Comparison of ENCODE assay signal across 31 mouse cellular contexts in genomic region chr2:169854491-169854890, GRCm38 (mm10).
"Had no signal": no experiment of that assay in that cellular context is flagged by ENCODE, and none has a peak within 500 bp of the region (broad histone marks: within the 10 kb centered on the region; RNA-seq: fewer than 3 reads in every experiment).

No protein-coding gene starts in this region.

- DNase-seq: left cerebral cortex, postnatal 4 days; liver; liver, embryonic 13.5 days; liver, postnatal 0 days; lung, adult 18-20 months; lung, adult 2 months; lung, embryonic 14.5 days; lung, postnatal 10 days; lung, postnatal 14 days; lung, postnatal 36 days; lung, postnatal 4 days; midbrain, embryonic 14.5 days had no signal

- H3K4me3 ChIP-seq: limb, embryonic 10.5 days; limb, embryonic 12.5 days; limb, embryonic 13.5 days; limb, embryonic 15.5 days; liver, embryonic 12.5 days; liver, embryonic 13.5 days; liver, embryonic 15.5 days; lung, embryonic 15.5 days; megakaryocyte, embryonic 14.5 days; midbrain, embryonic 10.5 days; midbrain, embryonic 12.5 days; midbrain, embryonic 13.5 days; midbrain, embryonic 15.5 days; myocyte had no signal

- ATAC-seq: liver, embryonic 12.5 days; liver, postnatal 0 days; lung, postnatal 0 days; midbrain, embryonic 13.5 days; midbrain, embryonic 15.5 days; midbrain, embryonic 16.5 days had no signal

- H3K4me2 ChIP-seq: limb, embryonic 12.5 days; limb, embryonic 13.5 days; limb, embryonic 15.5 days; liver, embryonic 11.5 days; liver, embryonic 12.5 days; liver, embryonic 13.5 days; liver, embryonic 15.5 days; lung, embryonic 14.5 days; lung, embryonic 15.5 days; midbrain, embryonic 11.5 days; midbrain, embryonic 12.5 days; midbrain, embryonic 13.5 days; midbrain, embryonic 15.5 days had no signal

- H3K4me1 ChIP-seq: liver, embryonic 12.5 days; liver, embryonic 13.5 days; liver, embryonic 15.5 days; megakaryocyte, embryonic 14.5 days had no signal

- H3K9ac ChIP-seq: limb, embryonic 12.5 days; limb, embryonic 13.5 days; limb, embryonic 15.5 days; liver, embryonic 12.5 days; liver, embryonic 13.5 days; liver, embryonic 14.5 days; liver, embryonic 15.5 days; liver, postnatal 0 days; lung, embryonic 14.5 days; lung, embryonic 15.5 days; midbrain, embryonic 12.5 days; midbrain, embryonic 13.5 days; midbrain, embryonic 15.5 days had no signal

- H3K9me3 ChIP-seq: limb, embryonic 10.5 days; limb, embryonic 15.5 days; lung, embryonic 15.5 days; midbrain, embryonic 10.5 days; midbrain, embryonic 12.5 days; midbrain, embryonic 13.5 days; midbrain, embryonic 15.5 days had no signal

- H3K27ac ChIP-seq: limb, embryonic 10.5 days; limb, embryonic 12.5 days; limb, embryonic 13.5 days; limb, embryonic 15.5 days; liver, embryonic 12.5 days; liver, embryonic 13.5 days; liver, embryonic 14.5 days; liver, embryonic 15.5 days; lung, embryonic 15.5 days; macrophage; midbrain, embryonic 10.5 days; midbrain, embryonic 12.5 days; midbrain, embryonic 13.5 days; midbrain, embryonic 15.5 days had no signal

- H3K36me3 ChIP-seq: limb, embryonic 12.5 days; limb, embryonic 15.5 days; liver, embryonic 12.5 days; liver, embryonic 13.5 days; liver, embryonic 15.5 days; lung, embryonic 15.5 days; midbrain, embryonic 10.5 days; midbrain, embryonic 12.5 days; midbrain, embryonic 13.5 days; midbrain, embryonic 15.5 days had no signal

- H3K27me3 ChIP-seq: limb, embryonic 12.5 days; limb, embryonic 13.5 days; limb, embryonic 15.5 days; liver, embryonic 12.5 days; liver, embryonic 13.5 days; liver, embryonic 15.5 days; lung, embryonic 15.5 days; megakaryocyte, embryonic 14.5 days; midbrain, embryonic 12.5 days; midbrain, embryonic 13.5 days; midbrain, embryonic 15.5 days had no signal
